Mouse (Mus musculus) gastrocnemius, adult 2 months (tissue): ENCODE results near the gene Emx2. TPM values are rescaled to one million over a fixed set of nuclear protein-coding genes. Genes with fewer than 3 reads are reported as not detected.
A peak's percentile ranks its signal among the peaks of the same experiment; 100 is the strongest.

Experiments used
- DNase-seq: peaks from one replicate; pipeline ENCODE4 v3.0.0; 2022
- H3K27ac ChIP-seq: fragments of 200-600 bp; 2 replicates; pipeline ENCODE4 v1.8.1; 2022; ENCODE audit warnings: mild to moderate bottlenecking
- H3K4me3 ChIP-seq: fragments of 200-600 bp; 2 replicates; pipeline ENCODE4 v1.8.1; 2022; ENCODE audit warnings: mild to moderate bottlenecking, moderate library complexity
- CTCF ChIP-seq: fragments of 200-600 bp; IDR thresholded peaks from 2 replicates; pipeline ENCODE4 v1.8.1; 2022; ENCODE audit warnings: antibody characterized with exemption, mild to moderate bottlenecking, moderate library complexity
- intact Hi-C: fragments of 180-260 bp; cut with DNase I; formaldehyde crosslinking; loops from one replicate; pipeline ENCODE4 v1.15.1; 2025
- total RNA-seq, 2 experiments: library from RNA; stranded (reverse); gene quantifications; 2 replicates each; pipeline ENCODE4 v1.2.3; 2021

The Emx2 gene
- total RNA-seq, 2 experiments from 2014 or later, result 0.89 to 1.9 TPM

- intact Hi-C loops, result no loop called here
- Histone ChIP-seq H3K4me3 (no peak overlapping the region), H3K27ac (no peak overlapping the region)
- TF ChIP-seq CTCF, result no peak
- no peak for DNase-seq
Measured at GRCm38 (mm10) chr19:59465751-59466410, 7.7 kb downstream of the Emx2 start.

GRCm38 (mm10) chr19:59466417-59466937, 8.3 kb downstream of the Emx2 start:
- intact Hi-C loops, result no loop called here

GRCm38 (mm10) chr19:59467016-59467412, 8.8 kb downstream of the Emx2 start:
- intact Hi-C loops, result no loop called here
- H3K4me3 ChIP-seq, result peak overlapping the region; percentile 50
- TF ChIP-seq CTCF, result no peak
- DNase-seq, result no peak
- H3K27ac ChIP-seq, result no peak overlapping the region

More at GRCm38 (mm10) chr19:59466417-59466937, 8.3 kb downstream of the Emx2 start:
- H3K27ac ChIP-seq, result no peak overlapping the region
- TF ChIP-seq CTCF, result no peak
- H3K4me3 ChIP-seq, result no peak overlapping the region
- DNase-seq, result no peak

GRCm38 (mm10) chr19:59467413-59468064, 9.4 kb downstream of the Emx2 start:
- Histone ChIP-seq H3K4me3 (peak overlapping the region; percentile 50), H3K27ac (no peak overlapping the region)
- DNase-seq, result no peak
- intact Hi-C loops, result no loop called here
- TF ChIP-seq CTCF, result no peak

- no peak for DNase-seq
- no peak for TF ChIP-seq CTCF
- peak overlapping the region; percentile 50 for H3K4me3 ChIP-seq
- no peak overlapping the region for H3K27ac ChIP-seq
- intact Hi-C loops, result no loop called here
Measured at GRCm38 (mm10) chr19:59468065-59468810, 10.1 kb downstream of the Emx2 start.

- intact Hi-C loops, result no loop called here
- no peak for DNase-seq
- Histone ChIP-seq H3K4me3 (peak overlapping the region; percentile 65), H3K27ac (peak overlapping the region; percentile 72)
- TF ChIP-seq CTCF, result peak; percentile 10; the same call in 1 of the 2 replicates
Measured at GRCm38 (mm10) chr19:59469035-59469949, 11.1 kb downstream of the Emx2 start.

GRCm38 (mm10) chr19:59470074-59470630, 12.0 kb downstream of the Emx2 start:
- Histone ChIP-seq H3K4me3 (peak overlapping the region; percentile 65), H3K27ac (peak overlapping the region; percentile 72)
- peak; percentile 55 for DNase-seq
- intact Hi-C loops, result no loop called here
- TF ChIP-seq CTCF, result no peak

GRCm38 (mm10) chr19:59470913-59471312, 12.7 kb downstream of the Emx2 start:
- H3K27ac ChIP-seq, result no peak overlapping the region
- no peak overlapping the region for H3K4me3 ChIP-seq
- intact Hi-C loops, result no loop called here
- no peak for TF ChIP-seq CTCF
- no peak for DNase-seq

GRCm38 (mm10) chr19:59472844-59473243, 14.7 kb downstream of the Emx2 start:
- TF ChIP-seq CTCF, result no peak
- no peak for DNase-seq
- intact Hi-C loops, result no loop called here
- no peak overlapping the region for H3K27ac ChIP-seq
- no peak overlapping the region for H3K4me3 ChIP-seq

GRCm38 (mm10) chr19:59479912-59480311, 21.7 kb downstream of the Emx2 start:
- TF ChIP-seq CTCF, result no peak
- intact Hi-C loops, result no loop called here
- Histone ChIP-seq H3K27ac (no peak overlapping the region), H3K4me3 (no peak overlapping the region)
- DNase-seq, result no peak

- Histone ChIP-seq H3K27ac (no peak overlapping the region), H3K4me3 (no peak overlapping the region)
- intact Hi-C loops, result no loop called here
- no peak for DNase-seq
- no peak for TF ChIP-seq CTCF
Measured at GRCm38 (mm10) chr19:59480563-59480962, 22.4 kb downstream of the Emx2 start.

GRCm38 (mm10) chr19:59492258-59492657, 34.1 kb downstream of the Emx2 start:
- intact Hi-C loops, result no loop called here
- DNase-seq, result no peak
- Histone ChIP-seq H3K4me3 (no peak overlapping the region), H3K27ac (no peak overlapping the region)
- TF ChIP-seq CTCF, result no peak
